Mouse (Mus musculus) stomach, embryonic 14.5 days (tissue): ENCODE data around the gene Medag. TPM values are rescaled to one million over a fixed set of nuclear protein-coding genes. Genes with fewer than 3 reads are reported as not detected.

ENCODE experiments used
- ATAC-seq: fragments of 200-750 bp; cut with Nextera tagmentation; 2 replicates; pipeline ENCODE4 v1.8.0; 2017; ENCODE audit warnings: low read depth, moderate TSS enrichment; ENCODE audit not compliant: insufficient number of reproducible peaks, insufficient read depth, low FRiP score
- H3K27ac ChIP-seq: fragments of 300-500 bp; sonication (generic); 2 replicates; pipeline ENCODE4 v1.5.1; 2014; ENCODE audit warnings: mild to moderate bottlenecking, low read length, moderate library complexity, mixed read lengths
- H3K27me3 ChIP-seq: fragments of 300-500 bp; sonication (generic); 2 replicates; pipeline ENCODE4 v1.6.1; 2014; ENCODE audit warnings: low read length, control low read depth, mixed read lengths; ENCODE audit not compliant: control insufficient read depth, insufficient read depth
- H3K36me3 ChIP-seq: fragments of 300-500 bp; sonication (generic); 2 replicates; pipeline ENCODE4 v1.6.1; 2014; ENCODE audit warnings: mild to moderate bottlenecking, control low read depth, low read length, moderate library complexity, mixed read lengths; ENCODE audit not compliant: control insufficient read depth, insufficient read depth
- H3K4me1 ChIP-seq: fragments of 300-500 bp; sonication (generic); 2 replicates; pipeline ENCODE4 v1.6.1; 2014; ENCODE audit warnings: low read length, control low read depth, mixed read lengths; ENCODE audit not compliant: control insufficient read depth, insufficient read depth
- H3K4me2 ChIP-seq: fragments of 300-500 bp; sonication (generic); replicated peaks from 2 replicates; pipeline ENCODE4 v1.6.1; 2014; ENCODE audit warnings: low read depth, low read length, control low read depth
- H3K4me3 ChIP-seq: fragments of 300-500 bp; sonication (generic); 2 replicates; pipeline ENCODE4 v1.5.1; 2014; ENCODE audit warnings: low read depth, low read length, control low read depth
- H3K9ac ChIP-seq: fragments of 300-500 bp; sonication (generic); replicated peaks from 2 replicates; pipeline ENCODE4 v1.6.1; 2014; ENCODE audit warnings: low read depth, mild to moderate bottlenecking, control low read depth, low read length, moderate library complexity, mixed read lengths
- H3K9me3 ChIP-seq: fragments of 300-500 bp; sonication (generic); 2 replicates; pipeline ENCODE4 v1.6.1; 2016; ENCODE audit warnings: low read depth, low read length, control low read depth; ENCODE audit not compliant: control insufficient read depth
- WGBS: fragments of 180-500 bp; shearing (Covaris S2); extraction: QIAGEN DNeasy Blood & Tissue Kit; methylation state at CpG from one replicate; pipeline ENCODE4 v1.1.7; 2014; 5-methylcytosine and 5-hydroxymethylcytosine counted together
- polyA plus RNA-seq: library from polyadenylated mRNA; unstranded; fragments of >200 nt; fragmentation: Nextera tagmentation; extraction: Ambion mirVana; gene quantifications from 2 replicates; pipeline ENCODE4 v1.2.1, GENCODE M21; 2014

Medag gene
- polyA plus RNA-seq, 1 experiment from 2014 or later = 2.2 TPM

GRCm38 (mm10) chr5:149372018-149372417 is 39.5 kb upstream of the Medag start:
- no peaks in the 10 kb centered on the region for H3K27me3 ChIP-seq
- H3K9me3 ChIP-seq = no peaks in the 10 kb centered on the region
- no peak overlapping the region for H3K9ac ChIP-seq
- no peaks in the 10 kb centered on the region for H3K36me3 ChIP-seq
- H3K4me2 ChIP-seq = no peak overlapping the region
- no peak overlapping the region for H3K27ac ChIP-seq
- 82% methylated on average over 8 of the region's 8 CpGs for WGBS
- no peak for ATAC-seq
- no peak overlapping the region for H3K4me3 ChIP-seq
- H3K4me1 ChIP-seq = peaks cover 29% of the 10 kb centered on the region

- Histone ChIP-seq H3K36me3 (no peaks in the 10 kb centered on the region), H3K4me3 (no peak overlapping the region), H3K9ac (no peak overlapping the region), H3K4me1 (peaks cover 31% of the 10 kb centered on the region), H3K9me3 (no peaks in the 10 kb centered on the region), H3K4me2 (no peak overlapping the region), H3K27me3 (no peaks in the 10 kb centered on the region), H3K27ac (no peak overlapping the region)
- peak; percentile 62; the same call in 1 of the 2 replicates for ATAC-seq
- WGBS = 14% methylated on average over 9 of the region's 9 CpGs
Observed at GRCm38 (mm10) chr5:149373224-149373623, 38.3 kb upstream of the Medag start.

GRCm38 (mm10) chr5:149374026-149374425 is 37.5 kb upstream of the Medag start:
- peaks cover 29% of the 10 kb centered on the region for H3K4me1 ChIP-seq
- no peaks in the 10 kb centered on the region for H3K36me3 ChIP-seq
- ATAC-seq = no peak
- H3K9me3 ChIP-seq = no peaks in the 10 kb centered on the region
- no peaks in the 10 kb centered on the region for H3K27me3 ChIP-seq
- no peak overlapping the region for H3K4me2 ChIP-seq
- H3K4me3 ChIP-seq = no peak overlapping the region
- WGBS = 64% methylated on average over 7 of the region's 7 CpGs
- no peak overlapping the region for H3K9ac ChIP-seq
- H3K27ac ChIP-seq = no peak overlapping the region

- H3K9ac ChIP-seq = no peak overlapping the region
- no peak for ATAC-seq
- 39% methylated on average over 14 of the region's 14 CpGs for WGBS
Observed at GRCm38 (mm10) chr5:149375074-149375888, 36.3 kb upstream of the Medag start.

GRCm38 (mm10) chr5:149375889-149376212 is 35.7 kb upstream of the Medag start:
- no peak overlapping the region for H3K4me2 ChIP-seq

More at GRCm38 (mm10) chr5:149375074-149375888, 36.3 kb upstream of the Medag start:
- Histone ChIP-seq H3K4me3 (no peak overlapping the region), H3K4me1 (peaks cover 27% of the 10 kb centered on the region), H3K36me3 (no peaks in the 10 kb centered on the region), H3K27ac (no peak overlapping the region; the same call in 1 of the 2 replicates), H3K27me3 (no peaks in the 10 kb centered on the region), H3K9me3 (no peaks in the 10 kb centered on the region), H3K4me2 (no peak overlapping the region)

GRCm38 (mm10) chr5:149376367-149376766 is 35.2 kb upstream of the Medag start:
- WGBS = 68% methylated on average over 7 of the region's 7 CpGs

More at GRCm38 (mm10) chr5:149375889-149376212, 35.7 kb upstream of the Medag start:
- Histone ChIP-seq H3K27ac (no peak overlapping the region; the same call in 1 of the 2 replicates), H3K9me3 (no peaks in the 10 kb centered on the region), H3K4me1 (peaks cover 31% of the 10 kb centered on the region), H3K4me3 (no peak overlapping the region), H3K36me3 (no peaks in the 10 kb centered on the region), H3K9ac (no peak overlapping the region), H3K27me3 (no peaks in the 10 kb centered on the region)
- ATAC-seq = peak; percentile 79
- WGBS = under 1% methylated on average over 8 of the region's 8 CpGs

GRCm38 (mm10) chr5:149377253-149377652 is 34.3 kb upstream of the Medag start:
- ATAC-seq = no peak
- Histone ChIP-seq H3K27me3 (no peaks in the 10 kb centered on the region), H3K9ac (no peak overlapping the region), H3K27ac (peak overlapping the region; percentile 33; the same call in 1 of the 2 replicates), H3K4me3 (no peak overlapping the region), H3K9me3 (no peaks in the 10 kb centered on the region), H3K36me3 (no peaks in the 10 kb centered on the region), H3K4me2 (no peak overlapping the region), H3K4me1 (peaks cover 37% of the 10 kb centered on the region)
- WGBS = 4% methylated on average over 6 of the region's 6 CpGs

More at GRCm38 (mm10) chr5:149376367-149376766, 35.2 kb upstream of the Medag start:
- no peak overlapping the region for H3K4me2 ChIP-seq
- peaks cover 34% of the 10 kb centered on the region for H3K4me1 ChIP-seq
- H3K9ac ChIP-seq = no peak overlapping the region
- ATAC-seq = no peak
- no peaks in the 10 kb centered on the region for H3K9me3 ChIP-seq
- no peaks in the 10 kb centered on the region for H3K27me3 ChIP-seq
- no peaks in the 10 kb centered on the region for H3K36me3 ChIP-seq
- no peak overlapping the region for H3K4me3 ChIP-seq
- no peak overlapping the region; the same call in 1 of the 2 replicates for H3K27ac ChIP-seq

GRCm38 (mm10) chr5:149378566-149378965 is 33.0 kb upstream of the Medag start:
- peaks cover 37% of the 10 kb centered on the region for H3K4me1 ChIP-seq
- 71% methylated on average over 7 of the region's 7 CpGs for WGBS

More at GRCm38 (mm10) chr5:149378566-149378965, 33.0 kb upstream of the Medag start:
- no peak overlapping the region for H3K4me3 ChIP-seq
- no peak overlapping the region for H3K4me2 ChIP-seq
- H3K36me3 ChIP-seq = no peaks in the 10 kb centered on the region
- H3K9ac ChIP-seq = no peak overlapping the region
- H3K27me3 ChIP-seq = no peaks in the 10 kb centered on the region
- no peaks in the 10 kb centered on the region for H3K9me3 ChIP-seq
- H3K27ac ChIP-seq = no peak overlapping the region
- ATAC-seq = no peak
